Mouse (Mus musculus) CH12.LX (cell line): ENCODE results near the gene Ptgir. TPM values are rescaled to one million over a fixed set of nuclear protein-coding genes. Genes with fewer than 3 reads are reported as not detected.

ENCODE experiments used
- DNase-seq: peaks from one replicate; pipeline ENCODE4 v3.0.0-alpha.2; 2013; ENCODE audit errors: extremely low read depth
- H3K27ac ChIP-seq: 2 replicates; pipeline ENCODE4 v1.5.1; 2012; ENCODE audit warnings: low read depth, mild to moderate bottlenecking, control low read depth, moderate library complexity; ENCODE audit not compliant: insufficient read depth
- H3K27me3 ChIP-seq: replicated peaks from 2 replicates; pipeline ENCODE3; 2012; ENCODE audit warnings: inconsistent platforms
- H3K36me3 ChIP-seq, 2 experiments: replicated peaks in 1 of 2; 2 replicates each; pipeline versions ENCODE3 to v1.6.1; 2012; ENCODE audit warnings: inconsistent platforms in 1 of 2, low read length in 1 of 2, mild to moderate bottlenecking in 1 of 2, mixed read lengths in 1 of 2, moderate library complexity in 1 of 2; ENCODE audit not compliant: control insufficient read depth in 1 of 2, insufficient read depth in 1 of 2
- H3K4me1 ChIP-seq, 2 experiments: 2 replicates each; pipeline ENCODE4 v1.6.1; 2012; ENCODE audit warnings: inconsistent platforms in 1 of 2, moderate library complexity in 1 of 2; ENCODE audit not compliant: insufficient read depth in 2 of 2, control insufficient read depth in 1 of 2
- H3K4me2 ChIP-seq: 2 replicates; pipeline ENCODE4 v1.6.1; 2012; ENCODE audit warnings: low read depth, mild to moderate bottlenecking, control low read depth; ENCODE audit not compliant: poor library complexity, insufficient read depth, severe bottlenecking
- H3K4me3 ChIP-seq, 3 experiments: fragments of 150-350 bp in 1 of 3; sonication (generic) in 1 of 3; replicated peaks in 1 of 3; 2 replicates each; pipeline versions ENCODE3 to v1.5.1; 2011 to 2012; ENCODE audit warnings: low read depth in 2 of 3, low read length in 2 of 3, mild to moderate bottlenecking in 2 of 3, moderate library complexity in 2 of 3, control low read depth in 1 of 3, improper control_type of control experiment in 1 of 3, inconsistent platforms in 1 of 3, mixed read lengths in 1 of 3; ENCODE audit not compliant: poor library complexity in 1 of 3
- H3K79me2 ChIP-seq: replicated peaks from 2 replicates; pipeline ENCODE4 v1.6.1; 2012; ENCODE audit warnings: mild to moderate bottlenecking, moderate library complexity; ENCODE audit not compliant: control insufficient read depth, poor library complexity, insufficient read depth, severe bottlenecking; ENCODE audit errors: extremely low read depth
- H3K9ac ChIP-seq: 2 replicates; pipeline ENCODE4 v1.6.1; 2012; ENCODE audit warnings: low read depth, mild to moderate bottlenecking, control low read depth, moderate library complexity; ENCODE audit not compliant: insufficient read depth
- H3K9me3 ChIP-seq: replicated peaks from 2 replicates; pipeline ENCODE3; 2012; ENCODE audit warnings: low read length, inconsistent platforms, mixed read lengths
- CHD2 ChIP-seq: IDR thresholded peaks from 2 replicates; pipeline ENCODE4 v1.6.1; 2011; ENCODE audit warnings: low read length, improper control_type of control experiment
- CTCF ChIP-seq, 2 experiments: IDR thresholded peaks in 1 of 2; conservative IDR thresholded peaks in 1 of 2; 2 replicates each; pipeline ENCODE4 v1.5.1; 2011 to 2012; ENCODE audit warnings: low read depth in 2 of 2, low read length in 2 of 2, improper control_type of control experiment in 1 of 2, inconsistent platforms in 1 of 2, mild to moderate bottlenecking in 1 of 2, moderate library complexity in 1 of 2
- E2F4 ChIP-seq: IDR thresholded peaks from 2 replicates; pipeline ENCODE4 v1.6.1; 2011; ENCODE audit warnings: low read depth, low read length, improper control_type of control experiment; ENCODE audit not compliant: insufficient replicate concordance
- ELF1 ChIP-seq: IDR thresholded peaks from 2 replicates; pipeline ENCODE4 v1.6.1; 2014; ENCODE audit warnings: low read depth, mild to moderate bottlenecking, inconsistent platforms, low read length, improper control_type of control experiment
- EP300 ChIP-seq: IDR thresholded peaks from 2 replicates; pipeline ENCODE4 v1.6.1; 2011; ENCODE audit warnings: low read length, improper control_type of control experiment
- HCFC1 ChIP-seq: IDR thresholded peaks from 2 replicates; pipeline ENCODE4 v1.6.1; 2012; ENCODE audit warnings: low read depth, mild to moderate bottlenecking, inconsistent platforms, low read length, improper control_type of control experiment
- JUN ChIP-seq: IDR thresholded peaks from 2 replicates; pipeline ENCODE4 v1.6.1; 2011; ENCODE audit warnings: low read depth, mild to moderate bottlenecking, low read length, improper control_type of control experiment, moderate library complexity; ENCODE audit not compliant: insufficient read depth
- JUND ChIP-seq: conservative IDR thresholded peaks from 2 replicates; pipeline ENCODE4 v1.6.1; 2011; ENCODE audit warnings: low read depth, low read length, improper control_type of control experiment
- MAFK ChIP-seq: IDR thresholded peaks from 2 replicates; pipeline ENCODE4 v1.6.1; 2011; ENCODE audit warnings: low read length, improper control_type of control experiment; ENCODE audit not compliant: insufficient replicate concordance
- MAX ChIP-seq: IDR thresholded peaks from 2 replicates; pipeline ENCODE4 v1.6.1; 2011; ENCODE audit warnings: low read length, improper control_type of control experiment
- MXI1 ChIP-seq: IDR thresholded peaks from 2 replicates; pipeline ENCODE4 v1.6.1; 2011; ENCODE audit warnings: mild to moderate bottlenecking, low read depth, low read length, improper control_type of control experiment
- MYC ChIP-seq: IDR thresholded peaks from 2 replicates; pipeline ENCODE4 v1.6.1; 2011; ENCODE audit warnings: low read depth, mild to moderate bottlenecking, improper control_type of control experiment, low read length
- NELFE ChIP-seq: IDR thresholded peaks from 2 replicates; pipeline ENCODE4 v1.6.1; 2011; ENCODE audit warnings: low read depth, low read length, improper control_type of control experiment
- NRF1 ChIP-seq: IDR thresholded peaks from 2 replicates; pipeline ENCODE4 v1.6.1; 2014; ENCODE audit warnings: low read depth, mild to moderate bottlenecking, inconsistent platforms, low read length, improper control_type of control experiment, moderate library complexity
- POLR2AphosphoS2 ChIP-seq: IDR thresholded peaks from 2 replicates; pipeline ENCODE4 v1.6.1; 2011; ENCODE audit warnings: low read depth, low read length, improper control_type of control experiment
- RAD21 ChIP-seq: IDR thresholded peaks from 2 replicates; pipeline ENCODE4 v1.6.1; 2011; ENCODE audit warnings: low read depth, mild to moderate bottlenecking, low read length, improper control_type of control experiment, moderate library complexity
- RCOR1 ChIP-seq: conservative IDR thresholded peaks from 2 replicates; pipeline ENCODE4 v1.6.1; 2012; ENCODE audit warnings: low read depth, mild to moderate bottlenecking, inconsistent platforms, low read length, improper control_type of control experiment
- SIN3A ChIP-seq: IDR thresholded peaks from 2 replicates; pipeline ENCODE4 v1.6.1; 2012; ENCODE audit warnings: low read length, improper control_type of control experiment, inconsistent platforms
- SMC3 ChIP-seq: IDR thresholded peaks from 2 replicates; pipeline ENCODE4 v1.6.1; 2011; ENCODE audit warnings: low read depth, low read length, improper control_type of control experiment
- TCF12 ChIP-seq: IDR thresholded peaks from 2 replicates; pipeline ENCODE4 v1.6.1; 2014; ENCODE audit warnings: low read depth, mild to moderate bottlenecking, inconsistent platforms, low read length, improper control_type of control experiment
- USF2 ChIP-seq: conservative IDR thresholded peaks from 2 replicates; pipeline ENCODE4 v1.6.1; 2011; ENCODE audit warnings: low read depth, low read length, improper control_type of control experiment
- ZC3H11A ChIP-seq: IDR thresholded peaks from 2 replicates; pipeline ENCODE4 v1.6.1; 2012; ENCODE audit warnings: low read depth, mild to moderate bottlenecking, inconsistent platforms, low read length, improper control_type of control experiment
- ZNF384 ChIP-seq: IDR thresholded peaks from 2 replicates; pipeline ENCODE4 v1.6.1; 2012; ENCODE audit warnings: low read depth, low read length, improper control_type of control experiment, inconsistent platforms
- dilution Hi-C: fragments of 300-500 bp; cut with MboI; formaldehyde crosslinking; loops from 2 replicates; pipeline ENCODE4 v1.14.3; 2020; ENCODE audit warnings: low sequenced_read_pairs; ENCODE audit not compliant: extremely low pct_unique_long_range_greater_than_20kb, extremely low pct_ligation_motif_present
- in situ Hi-C: fragments of 300-500 bp; cut with MboI; formaldehyde crosslinking; loops from 3 replicates; pipeline ENCODE4 v1.14.3; 2019; ENCODE audit warnings: low sequenced_read_pairs, low pct_ligation_motif_present, low pct_unique_long_range_greater_than_20kb, mixed read lengths
- polyA plus RNA-seq: library from polyadenylated mRNA; unstranded; fragments of >175 nt; gene quantifications from 2 replicates; pipeline ENCODE4 v1.2.1, GENCODE M21; 2012; ENCODE audit warnings: low read depth; ENCODE audit not compliant: insufficient read length
- total RNA-seq, 2 experiments: library from RNA; depleted of rRNA; stranded (reverse); fragments of 300-350 nt in 1 of 2; fragments of >200 nt in 1 of 2; gene quantifications; 2 replicates each; pipeline ENCODE4 v1.2.3; 2012 to 2014

Gene Ptgir
- total and polyA plus RNA-seq, 3 experiments, result 3.8 to 31.1 (median 7.0) TPM

DNA sequence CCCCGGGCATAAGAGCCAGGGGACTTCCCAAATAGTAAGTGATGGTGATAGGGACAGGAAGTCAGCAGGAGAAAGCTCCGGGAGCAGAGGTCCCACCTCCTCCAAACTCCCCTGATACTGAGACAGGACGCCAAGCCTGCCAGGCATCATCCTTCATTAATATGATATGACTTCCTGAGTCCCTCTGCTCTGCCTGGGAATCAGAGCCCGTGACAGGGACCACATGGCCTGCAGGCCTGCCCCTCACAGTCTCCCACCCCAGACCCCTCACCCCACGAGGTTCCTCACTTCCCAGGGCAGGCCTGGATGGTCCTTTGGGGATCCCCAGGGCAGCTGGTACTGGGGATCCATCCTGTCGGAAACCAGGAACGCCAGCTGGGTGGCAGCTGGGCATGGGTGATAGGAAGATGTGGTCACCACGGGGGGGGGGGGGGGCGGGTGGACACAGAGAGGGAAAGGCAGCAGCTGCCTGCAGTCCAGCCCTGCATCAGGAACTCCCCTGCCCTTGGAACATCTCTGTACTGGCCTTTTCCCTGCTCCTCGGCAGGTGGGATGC is 2.1 kb upstream of the Ptgir start:
- dilution Hi-C loops (no loop called here), in situ Hi-C loops (no loop called here)
- no peaks in the 10 kb centered on the region for H3K9me3 ChIP-seq
- H3K4me2 ChIP-seq, result no peak overlapping the region
- no peaks in the 10 kb centered on the region for H3K79me2 ChIP-seq
- DNase-seq, result no peak
- H3K27me3 ChIP-seq, result no peaks in the 10 kb centered on the region
- H3K4me1 ChIP-seq, result peaks cover 62 to 84% of the 10 kb centered on the region in 2 experiments
- no peak overlapping the region for H3K27ac ChIP-seq
- TF ChIP-seq JUN, result no peak
- TF ChIP-seq MAX, result no peak
- no peak for TF ChIP-seq MAFK
- TF ChIP-seq E2F4, result no peak
- no peak for TF ChIP-seq EP300
- TF ChIP-seq NELFE, result no peak
- TF ChIP-seq CTCF (conservative IDR thresholded peaks at IDR 0.05 in 1 of 2, IDR thresholded peaks at IDR 0.05 in 1 of 2; ENCODE audit: low read depth in 2 of 2, low read length in 2 of 2), result no peak
- TF ChIP-seq JUND, result no peak
- TF ChIP-seq MXI1, result no peak
- no peak for TF ChIP-seq SMC3
- no peak for TF ChIP-seq NRF1
- TF ChIP-seq TCF12, result no peak
- no peak for TF ChIP-seq HCFC1
- H3K9ac ChIP-seq, result no peak overlapping the region
- no peak overlapping the region for H3K4me3 ChIP-seq
- H3K36me3 ChIP-seq, result peaks cover 3 to 7% of the 10 kb centered on the region in 2 experiments

DNA sequence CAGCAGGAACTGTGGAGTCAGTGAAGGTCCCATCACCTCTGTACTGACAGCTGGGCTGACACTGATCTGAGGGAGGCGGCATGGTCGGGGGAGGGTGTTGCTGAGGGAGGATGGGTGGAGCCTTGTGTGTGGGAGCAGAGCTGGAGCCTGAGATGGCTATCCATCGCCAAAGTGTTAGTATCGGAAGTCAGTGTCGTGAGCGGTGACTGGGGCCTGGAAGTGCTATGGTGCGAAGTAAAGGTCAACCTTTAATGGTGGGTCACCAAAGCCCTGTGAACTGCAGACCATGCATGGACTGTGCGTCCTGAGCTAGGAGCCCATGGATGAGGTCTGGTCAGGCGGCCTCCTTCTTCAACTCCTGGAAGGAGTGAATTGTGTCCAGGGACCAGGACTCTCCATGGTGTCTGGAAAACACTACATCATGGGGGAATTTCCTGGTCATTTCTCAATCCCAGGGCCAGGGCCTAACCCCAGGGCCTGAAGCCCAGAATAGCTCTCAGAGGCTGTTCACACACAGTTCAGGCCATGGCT is 734 bp upstream of the Ptgir start:
- Histone ChIP-seq H3K27me3 (no peaks in the 10 kb centered on the region), H3K4me3 (peak overlapping the region in 2 of 3 experiments; percentile 0 to 19), H3K4me2 (peak overlapping the region; percentile 42; the same call in 1 of the 2 replicates), H3K4me1 (peaks cover 57 to 84% of the 10 kb centered on the region in 2 experiments), H3K9ac (peak overlapping the region; percentile 10; the same call in 1 of the 2 replicates), H3K36me3 (peaks cover 3 to 19% of the 10 kb centered on the region in 2 experiments), H3K9me3 (no peaks in the 10 kb centered on the region), H3K27ac (peak overlapping the region; percentile 7; the same call in 1 of the 2 replicates), H3K79me2 (no peaks in the 10 kb centered on the region)
- DNase-seq, result no peak
- dilution Hi-C loops, result no loop called here
- TF ChIP-seq MAFK (no peak), NRF1 (no peak), CHD2 (no peak), ZNF384 (no peak), RCOR1 (no peak), USF2 (no peak), MYC (no peak), SIN3A (no peak), MAX (no peak), ELF1 (no peak), POLR2AphosphoS2 (no peak), ZC3H11A (no peak), MXI1 (no peak), RAD21 (no peak)
- in situ Hi-C loops, result loop anchor here (5.0 kb wide), 2 partner anchors 33 to 88 kb away; partner anchors contain the start of genes Fkrp and Strn4
